Mouse (Mus musculus): Measurements from ENCODE around the gene Camk1.
"Not testable (repeated sequence)": the region's sequence is repeated elsewhere in the genome, so short reads cannot be mapped to it uniquely, and the experiment has no call there.

Gene Camk1

GRCm38 (mm10) chr6:113353696-113354095 lies 9.9 kb upstream of the Camk1 start:
- no peak for DNase-seq

- no peak for DNase-seq
Observed at GRCm38 (mm10) chr6:113352820-113353219, 9.0 kb upstream of the Camk1 start.

GRCm38 (mm10) chr6:113351653-113352052 lies 7.9 kb upstream of the Camk1 start:
- DNase-seq, result no peak

- DNase-seq, result no peak
Observed at GRCm38 (mm10) chr6:113351161-113351560, 7.4 kb upstream of the Camk1 start.

GRCm38 (mm10) chr6:113350538-113350937 lies 6.8 kb upstream of the Camk1 start:
- no peak for DNase-seq

- no peak for DNase-seq
Observed at GRCm38 (mm10) chr6:113346897-113347296, 3.1 kb upstream of the Camk1 start.

GRCm38 (mm10) chr6:113344321-113344720 lies 537 bp upstream of the Camk1 start:
- DNase-seq, result peak; percentile 56 to 75

- no peak for DNase-seq
Observed at GRCm38 (mm10) chr6:113342297-113342696, 1.5 kb downstream of the Camk1 start.

- no peak for DNase-seq
Observed at GRCm38 (mm10) chr6:113341574-113341973, 2.2 kb downstream of the Camk1 start.

- DNase-seq, result no peak
Observed at GRCm38 (mm10) chr6:113336852-113337620, 6.7 kb downstream of the Camk1 start.

GRCm38 (mm10) chr6:113334216-113334615 lies 9.6 kb downstream of the Camk1 start:
- no peak for DNase-seq

GRCm38 (mm10) chr6:113333137-113333950 lies 10.4 kb downstream of the Camk1 start:
- peak; percentile 45 to 67 for DNase-seq

- DNase-seq, result not testable (repeated sequence)
Observed at GRCm38 (mm10) chr6:113332734-113333133, 11.1 kb downstream of the Camk1 start.

- no peak for DNase-seq
Observed at GRCm38 (mm10) chr6:113331721-113332120, 12.1 kb downstream of the Camk1 start.

GRCm38 (mm10) chr6:113330547-113330946 lies 13.2 kb downstream of the Camk1 start:
- no peak for DNase-seq

- DNase-seq, result no peak
Observed at GRCm38 (mm10) chr6:113329396-113329795, 14.4 kb downstream of the Camk1 start.

GRCm38 (mm10) chr6:113326533-113327315 lies 17.1 kb downstream of the Camk1 start, which contains the start of gene Ogg1:
Gene Ogg1 (plus strand): TSS chr6:113326972.
- peak; percentile 96 to 97 for DNase-seq

GRCm38 (mm10) chr6:113315972-113316371 lies 27.8 kb downstream of the Camk1 start:
- DNase-seq, result no peak

GRCm38 (mm10) chr6:113308141-113308540 lies 35.6 kb downstream of the Camk1 start:
- DNase-seq, result peak; percentile 96 to 97

- DNase-seq, result peak; percentile 60 to 65
Observed at GRCm38 (mm10) chr6:113307481-113308121, 36.2 kb downstream of the Camk1 start.

- no peak for DNase-seq
Observed at GRCm38 (mm10) chr6:113306986-113307349, 36.8 kb downstream of the Camk1 start, which contains the start of gene Brpf1. Gene Brpf1 (plus strand): TSS chr6:113307137.

GRCm38 (mm10) chr6:113306322-113306985 lies 37.3 kb downstream of the Camk1 start:
- peak; percentile 98 for DNase-seq

Measured in cerebellum, postnatal 14 days (tissue).